Mouse (Mus musculus): Measurements from ENCODE around the gene Tubb2b. TPM values are rescaled to one million over a fixed set of nuclear protein-coding genes. Genes with fewer than 3 reads are reported as not detected.

Tubb2b gene
- total RNA-seq, 2 experiments from 2014 or later: 17.1 to 20.5 TPM

- no peak for DNase-seq
These were observed 6.3 kb upstream of the Tubb2b start for GRCm38 (mm10) chr13:34136605-34137004.

- no peak for DNase-seq
These were observed 4.0 kb upstream of the Tubb2b start for GRCm38 (mm10) chr13:34134276-34134675.

- no peak for DNase-seq
These were observed 3.2 kb upstream of the Tubb2b start for GRCm38 (mm10) chr13:34133326-34134071.

- no peak for DNase-seq
These were observed 2.6 kb upstream of the Tubb2b start for GRCm38 (mm10) chr13:34132875-34133274.

- no peak for DNase-seq
These were observed 2.0 kb upstream of the Tubb2b start for GRCm38 (mm10) chr13:34132299-34132698.

- DNase-seq: no peak
These were observed 1.4 kb upstream of the Tubb2b start for GRCm38 (mm10) chr13:34131708-34132060.

GRCm38 (mm10) chr13:34131011-34131707 lies 893 bp upstream of the Tubb2b start:
- DNase-seq: peak; percentile 18

GRCm38 (mm10) chr13:34129485-34130225 lies 611 bp downstream of the Tubb2b start:
- DNase-seq: peak; percentile 40

- DNase-seq: no peak
These were observed 1.8 kb downstream of the Tubb2b start for GRCm38 (mm10) chr13:34128276-34129114.

- DNase-seq: peak; percentile 55
These were observed 4.6 kb downstream of the Tubb2b start for GRCm38 (mm10) chr13:34125711-34126110.

GRCm38 (mm10) chr13:34120536-34120935 lies 9.7 kb downstream of the Tubb2b start:
- DNase-seq: no peak

- DNase-seq: no peak
These were observed 10.9 kb downstream of the Tubb2b start for GRCm38 (mm10) chr13:34119406-34119805.

GRCm38 (mm10) chr13:34118816-34119215 lies 11.4 kb downstream of the Tubb2b start:
- DNase-seq: no peak

- no peak for DNase-seq
These were observed 13.8 kb downstream of the Tubb2b start for GRCm38 (mm10) chr13:34116508-34116907.

- no peak for DNase-seq
These were observed 15.6 kb downstream of the Tubb2b start for GRCm38 (mm10) chr13:34114654-34115053.

- DNase-seq: no peak
These were observed 17.2 kb downstream of the Tubb2b start for GRCm38 (mm10) chr13:34113086-34113485.

- no peak for DNase-seq
These were observed 17.7 kb downstream of the Tubb2b start for GRCm38 (mm10) chr13:34112369-34113081.

GRCm38 (mm10) chr13:34111878-34112277 lies 18.4 kb downstream of the Tubb2b start:
- no peak for DNase-seq

- DNase-seq: no peak
These were observed 19.2 kb downstream of the Tubb2b start for GRCm38 (mm10) chr13:34111019-34111418.

- no peak for DNase-seq
These were observed 20.6 kb downstream of the Tubb2b start for GRCm38 (mm10) chr13:34109677-34110058.

GRCm38 (mm10) chr13:34109035-34109676 lies 21.1 kb downstream of the Tubb2b start:
- no peak for DNase-seq

Measured in gastrocnemius, postnatal 10 days (tissue).